Mouse (Mus musculus) limb, embryonic 12.5 days (tissue): ENCODE data around the gene Hmgcs2. TPM values are rescaled to one million over a fixed set of nuclear protein-coding genes. Genes with fewer than 3 reads are reported as not detected.
A peak's percentile ranks its signal among the peaks of the same experiment; 100 is the strongest.
"Not testable (repeated sequence)": the region's sequence is repeated elsewhere in the genome, so short reads cannot be mapped to it uniquely, and the experiment has no call there.

ENCODE experiments used
- ATAC-seq: fragments of 200-750 bp; cut with Nextera tagmentation; 2 replicates; pipeline ENCODE4 v1.8.0; 2017; ENCODE audit warnings: low read depth, moderate TSS enrichment; ENCODE audit not compliant: insufficient number of reproducible peaks, insufficient read depth, low FRiP score, low TSS enrichment
- H3K27ac ChIP-seq: fragments of 300-500 bp; sonication (generic); 2 replicates; pipeline ENCODE4 v1.5.1; 2016; ENCODE audit warnings: mild to moderate bottlenecking, moderate library complexity
- H3K27me3 ChIP-seq: fragments of 300-500 bp; sonication (generic); 2 replicates; pipeline ENCODE4 v1.6.1; 2016; ENCODE audit warnings: mild to moderate bottlenecking, moderate library complexity
- H3K36me3 ChIP-seq: fragments of 300-500 bp; sonication (generic); 2 replicates; pipeline ENCODE4 v1.6.1; 2016; ENCODE audit warnings: mild to moderate bottlenecking, moderate library complexity
- H3K4me1 ChIP-seq: fragments of 300-500 bp; sonication (generic); replicated peaks from 2 replicates; pipeline ENCODE4 v1.6.1; 2016
- H3K4me2 ChIP-seq: fragments of 300-500 bp; sonication (generic); 2 replicates; pipeline ENCODE4 v1.6.1; 2016; ENCODE audit warnings: mild to moderate bottlenecking, moderate library complexity
- H3K4me3 ChIP-seq: fragments of 300-500 bp; sonication (generic); replicated peaks from 2 replicates; pipeline ENCODE4 v1.5.1; 2016; ENCODE audit warnings: mild to moderate bottlenecking
- H3K9ac ChIP-seq: fragments of 300-500 bp; sonication (generic); replicated peaks from 2 replicates; pipeline ENCODE4 v1.6.1; 2016; ENCODE audit warnings: mild to moderate bottlenecking, moderate library complexity
- H3K9me3 ChIP-seq: fragments of 300-500 bp; sonication (generic); 2 replicates; pipeline ENCODE4 v1.6.1; 2016; ENCODE audit warnings: mild to moderate bottlenecking, moderate library complexity
- WGBS: fragments of 180-500 bp; shearing (Covaris S2); methylation state at CpG from one replicate; pipeline ENCODE4 v1.1.7; 2016; 5-methylcytosine and 5-hydroxymethylcytosine counted together
- polyA plus RNA-seq: library from polyadenylated mRNA; unstranded; fragments of >200 nt; fragmentation: Nextera tagmentation; extraction: Ambion mirVana; gene quantifications from 2 replicates; pipeline ENCODE4 v1.2.1, GENCODE M21; 2016

Gene Hmgcs2
- polyA plus RNA-seq, 1 experiment from 2014 or later: 2.9 TPM

DNA sequence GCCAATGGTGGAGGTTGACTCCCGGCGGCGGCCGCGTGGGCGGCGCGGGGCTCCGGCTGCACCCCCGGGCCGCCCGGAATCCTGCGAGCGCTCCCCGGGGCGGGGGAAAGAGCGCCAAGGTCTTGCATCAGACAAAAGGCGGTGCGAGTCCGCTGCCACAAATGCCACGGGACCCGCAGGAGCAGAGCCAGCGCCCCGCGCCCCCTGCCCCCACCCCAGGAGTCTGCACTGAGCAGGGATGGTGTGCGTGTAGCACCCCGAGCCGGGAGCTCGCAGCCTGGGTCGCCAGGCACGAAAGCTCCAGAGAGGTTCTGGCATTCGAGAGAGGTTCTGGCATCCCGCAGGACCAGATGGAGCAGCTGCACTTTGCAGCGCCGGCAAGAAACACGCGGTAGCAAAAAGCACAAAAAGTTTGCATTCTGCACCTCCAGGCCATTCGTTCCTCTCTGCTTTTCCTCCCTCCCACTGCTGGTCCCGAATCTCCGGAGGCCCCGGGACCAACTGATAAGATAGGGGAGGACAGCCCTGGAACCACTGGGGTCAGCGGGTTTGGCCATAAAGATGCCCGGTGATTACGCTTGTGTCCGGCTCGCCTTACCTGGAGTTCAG lies 59.0 kb downstream of the Hmgcs2 start:
- Histone ChIP-seq H3K27me3 (no peaks in the 10 kb centered on the region), H3K4me3 (peak overlapping the region; percentile 82), H3K9me3 (no peaks in the 10 kb centered on the region), H3K27ac (peak overlapping the region; percentile 93), H3K4me1 (peaks cover 39% of the 10 kb centered on the region), H3K36me3 (peaks cover 11% of the 10 kb centered on the region), H3K4me2 (peak overlapping the region; percentile 82), H3K9ac (peak overlapping the region; percentile 83)
- ATAC-seq: peak; percentile 67
- under 1% methylated on average over 46 of the region's 46 CpGs for WGBS

DNA sequence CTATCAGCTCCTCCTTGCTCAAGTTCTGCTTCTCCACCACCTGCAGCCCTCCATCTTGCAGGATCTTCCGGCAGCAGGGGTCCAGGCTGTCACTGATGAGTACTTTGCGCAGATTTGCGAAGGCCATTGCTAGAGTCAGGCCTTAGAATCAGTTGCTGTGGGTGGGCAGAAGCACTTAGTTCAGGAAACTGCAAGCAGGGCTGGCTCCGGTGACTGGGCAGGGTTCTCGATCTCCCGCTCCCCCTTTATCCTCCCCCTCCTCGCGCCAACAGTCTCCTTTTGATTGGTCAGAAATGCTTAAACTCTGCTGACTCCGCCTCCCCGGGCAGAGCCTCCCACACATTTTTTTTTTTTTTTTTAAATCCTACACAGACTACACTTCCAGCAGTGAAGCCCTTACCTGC lies 59.5 kb downstream of the Hmgcs2 start, which contains the start of gene Phgdh:
Gene Phgdh, minus strand, starts transcription at position 285 of the 404 bp plus-strand sequence.
- H3K4me3 ChIP-seq: peak within 1 kb of the TSS; percentile 82
- WGBS: 0% methylated on average over 10 of the region's 10 CpGs
- H3K27me3 ChIP-seq, H3K9me3 ChIP-seq, H3K36me3 ChIP-seq: not testable (repeated sequence)
- peak; percentile 84 for ATAC-seq
- peak within 1 kb of the TSS; percentile 93 for H3K27ac ChIP-seq
- peak within 1 kb of the TSS; percentile 82 for H3K4me2 ChIP-seq
- peak within 1 kb of the TSS; percentile 83 for H3K9ac ChIP-seq
- H3K4me1 ChIP-seq: peaks cover 39% of the 10 kb centered on the region

DNA sequence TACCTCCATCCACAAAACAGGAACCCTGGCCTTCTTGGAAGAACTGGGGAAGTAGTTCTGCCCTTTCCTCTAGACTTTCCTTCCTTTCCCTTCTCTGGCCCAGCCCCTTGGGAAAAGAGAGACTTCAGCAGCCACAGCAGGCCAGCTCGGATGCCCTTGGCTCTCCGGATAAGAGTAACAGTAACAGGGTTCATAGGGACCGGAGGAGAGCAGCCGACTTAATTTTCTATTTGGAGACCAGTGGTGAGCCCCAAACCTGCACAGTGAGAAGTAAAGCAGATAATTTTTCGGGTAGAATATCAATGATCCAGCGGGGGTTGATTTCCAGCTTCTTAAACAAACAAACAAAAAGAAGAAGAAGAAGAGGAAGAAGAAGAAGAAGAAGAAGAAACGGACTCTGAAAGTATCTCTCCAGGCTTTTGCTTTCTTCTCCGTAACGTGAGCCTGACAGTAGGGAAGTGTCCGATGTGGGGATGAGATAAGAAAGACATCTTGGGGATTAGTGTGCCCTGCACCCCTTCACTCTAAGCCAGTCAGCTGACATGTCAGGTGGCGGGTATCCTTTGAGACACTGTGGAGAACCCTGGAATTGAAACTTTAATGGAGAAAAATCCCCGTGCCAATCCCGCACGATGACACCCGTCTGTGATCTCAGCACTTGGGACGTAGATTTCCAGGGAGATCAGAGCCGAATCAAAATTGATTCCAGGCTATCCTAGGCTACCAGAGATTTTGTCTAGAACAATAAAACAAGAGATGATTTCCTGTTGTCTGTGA lies 60.8 kb downstream of the Hmgcs2 start:
- Histone ChIP-seq H3K9me3 (no peaks in the 10 kb centered on the region), H3K36me3 (no peaks in the 10 kb centered on the region), H3K9ac (no peak overlapping the region), H3K27me3 (no peaks in the 10 kb centered on the region), H3K4me1 (peaks cover 27% of the 10 kb centered on the region), H3K4me2 (no peak overlapping the region), H3K27ac (no peak overlapping the region), H3K4me3 (no peak overlapping the region)
- ATAC-seq: no peak
- 85% methylated on average over 17 of the region's 17 CpGs for WGBS

DNA sequence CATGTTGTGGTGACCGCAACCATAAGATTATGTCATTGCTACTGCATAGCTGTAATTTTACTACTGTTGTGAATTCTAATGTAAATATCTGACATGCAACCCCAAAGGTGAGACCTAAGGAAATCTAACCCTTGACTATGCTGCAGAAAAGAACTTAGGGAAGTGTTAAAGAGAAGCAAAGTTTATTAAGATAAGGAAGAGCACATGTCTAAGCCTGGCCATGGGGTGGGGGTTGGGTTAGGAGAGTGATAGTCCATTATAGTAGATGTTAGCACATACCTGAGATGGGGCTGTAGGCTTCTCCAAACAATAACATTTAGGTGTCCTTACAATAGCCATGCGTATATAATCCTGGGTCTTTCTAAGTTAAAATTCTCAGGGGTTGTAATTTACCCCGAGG lies 63.0 kb downstream of the Hmgcs2 start:
- H3K27me3 ChIP-seq: no peaks in the 10 kb centered on the region
- WGBS: 86% methylated on average over 3 of the region's 3 CpGs
- no peak overlapping the region for H3K9ac ChIP-seq
- H3K4me2 ChIP-seq: no peak overlapping the region
- no peaks in the 10 kb centered on the region for H3K36me3 ChIP-seq
- peaks cover 5% of the 10 kb centered on the region for H3K4me1 ChIP-seq
- no peaks in the 10 kb centered on the region for H3K9me3 ChIP-seq
- ATAC-seq: no peak
- H3K27ac ChIP-seq: no peak overlapping the region
- H3K4me3 ChIP-seq: no peak overlapping the region

DNA sequence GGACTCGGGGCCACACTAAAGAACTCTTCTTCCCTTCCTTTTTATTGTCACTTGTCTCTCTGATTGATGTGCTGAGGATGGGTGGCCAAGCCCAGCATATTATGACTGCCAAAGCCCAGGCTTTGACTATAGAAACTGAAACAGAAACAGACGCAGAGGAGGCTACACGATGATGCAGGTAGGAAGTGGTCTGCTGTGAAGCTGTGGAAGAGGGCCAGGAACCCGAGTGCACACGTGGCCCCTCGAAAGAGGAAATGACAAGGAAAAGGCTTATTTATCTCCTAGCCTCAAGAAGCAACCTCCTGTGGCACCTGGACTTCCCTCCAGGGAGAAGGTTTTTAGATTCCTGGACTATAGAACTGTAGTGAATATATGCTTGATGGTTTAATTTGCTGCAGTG lies 67.9 kb downstream of the Hmgcs2 start:
- WGBS: 81% methylated on average over 6 of the region's 6 CpGs
- ATAC-seq: no peak
- Histone ChIP-seq H3K4me1 (no peaks in the 10 kb centered on the region), H3K27me3 (no peaks in the 10 kb centered on the region), H3K4me2 (no peak overlapping the region), H3K4me3 (no peak overlapping the region), H3K9me3 (no peaks in the 10 kb centered on the region), H3K36me3 (no peaks in the 10 kb centered on the region), H3K27ac (no peak overlapping the region), H3K9ac (no peak overlapping the region)

DNA sequence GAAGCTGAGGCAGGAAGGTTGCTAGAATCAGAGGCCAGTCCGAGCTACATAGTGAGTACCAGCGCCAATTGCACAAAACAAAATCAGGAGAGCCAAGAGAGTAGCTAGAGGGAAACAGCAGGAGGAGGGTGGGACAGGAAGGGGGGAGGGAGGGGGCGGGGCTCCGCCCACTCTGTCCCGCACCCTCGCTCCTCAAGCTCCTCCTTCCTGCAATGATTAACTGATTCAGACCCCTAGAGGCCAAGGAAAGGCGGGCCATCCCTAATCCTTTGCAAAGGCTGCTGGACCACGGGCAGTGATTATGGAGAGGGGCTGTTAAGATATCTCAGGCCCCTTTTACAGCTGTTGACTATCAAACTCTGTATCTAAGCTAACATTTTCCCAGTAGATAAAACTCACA lies 68.5 kb downstream of the Hmgcs2 start:
- Histone ChIP-seq H3K4me1 (no peaks in the 10 kb centered on the region), H3K4me3 (no peak overlapping the region), H3K9me3 (no peaks in the 10 kb centered on the region), H3K9ac (no peak overlapping the region), H3K36me3 (no peaks in the 10 kb centered on the region), H3K27me3 (no peaks in the 10 kb centered on the region), H3K27ac (no peak overlapping the region), H3K4me2 (no peak overlapping the region)
- no peak for ATAC-seq
- 21% methylated on average over 8 of the region's 8 CpGs for WGBS

DNA sequence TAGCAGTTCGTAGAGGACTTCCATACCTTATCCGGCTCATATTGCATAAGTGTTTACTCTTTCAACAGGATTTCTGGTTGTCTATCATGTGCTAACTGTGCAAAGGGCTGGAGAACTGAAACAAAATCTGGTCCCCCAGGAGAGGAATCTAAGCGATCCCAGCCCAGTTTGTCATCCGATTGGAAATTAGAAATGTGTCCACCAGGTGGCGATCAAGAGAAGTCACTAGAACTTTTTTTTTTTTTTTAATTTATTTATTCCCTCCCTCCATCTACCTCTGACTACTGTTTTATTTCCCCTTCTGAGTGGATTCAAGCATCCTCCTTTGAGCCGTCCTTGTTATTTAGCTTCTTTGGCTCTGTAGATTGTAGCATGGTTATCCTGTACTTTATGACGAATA lies 73.7 kb downstream of the Hmgcs2 start:
- H3K4me3 ChIP-seq: no peak overlapping the region
- no peak for ATAC-seq
- H3K4me2 ChIP-seq: no peak overlapping the region
- H3K4me1 ChIP-seq: no peaks in the 10 kb centered on the region; the same call in 1 of the 2 replicates
- no peak overlapping the region for H3K9ac ChIP-seq
- H3K27me3 ChIP-seq: no peaks in the 10 kb centered on the region
- WGBS: 36% methylated on average over 7 of the region's 7 CpGs
- H3K9me3 ChIP-seq: no peaks in the 10 kb centered on the region
- no peaks in the 10 kb centered on the region for H3K36me3 ChIP-seq
- H3K27ac ChIP-seq: no peak overlapping the region

DNA sequence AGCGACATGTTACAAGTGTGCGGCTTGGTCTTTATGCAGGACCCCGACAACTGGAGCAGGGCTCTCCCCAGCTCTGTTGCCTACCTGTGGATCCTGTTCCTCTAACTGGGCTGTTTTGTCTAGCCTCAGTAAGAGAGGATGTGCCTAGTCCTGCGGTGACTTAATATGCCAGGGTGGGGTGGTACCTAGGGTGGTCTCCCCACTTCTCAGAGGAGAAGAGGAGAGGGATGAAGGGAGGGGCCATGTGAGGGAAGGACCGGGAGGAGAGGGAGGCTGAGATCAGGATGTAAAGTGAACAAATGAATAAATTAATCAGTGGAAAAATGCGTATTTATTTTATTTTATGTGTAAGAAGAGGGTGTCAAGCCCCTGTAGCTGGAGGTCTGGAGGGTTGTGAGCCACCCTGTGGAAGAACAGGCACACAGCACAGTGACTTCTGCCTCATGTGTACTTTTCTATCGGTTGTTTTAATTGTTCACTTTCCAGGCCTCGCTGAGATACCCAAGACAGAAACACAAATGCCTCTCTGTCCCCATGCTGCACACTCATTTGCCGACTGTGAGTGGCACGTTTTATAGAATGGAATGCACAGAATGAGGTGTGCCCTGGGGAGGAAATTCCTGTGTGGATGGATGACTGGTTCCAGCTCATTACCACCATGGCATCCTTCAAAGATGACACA lies 75.2 kb downstream of the Hmgcs2 start:
- no peaks in the 10 kb centered on the region for H3K9me3 ChIP-seq
- H3K9ac ChIP-seq: no peak overlapping the region
- no peak overlapping the region for H3K4me3 ChIP-seq
- no peak overlapping the region for H3K4me2 ChIP-seq
- H3K27ac ChIP-seq: 0 out of 2 replicates have a peak overlapping the region, but pooled peaks have one; percentile 2
- WGBS: 66% methylated on average over 10 of the region's 10 CpGs
- ATAC-seq: no peak
- H3K27me3 ChIP-seq: no peaks in the 10 kb centered on the region
- H3K4me1 ChIP-seq: no peaks in the 10 kb centered on the region; the same call in 1 of the 2 replicates
- H3K36me3 ChIP-seq: no peaks in the 10 kb centered on the region

DNA sequence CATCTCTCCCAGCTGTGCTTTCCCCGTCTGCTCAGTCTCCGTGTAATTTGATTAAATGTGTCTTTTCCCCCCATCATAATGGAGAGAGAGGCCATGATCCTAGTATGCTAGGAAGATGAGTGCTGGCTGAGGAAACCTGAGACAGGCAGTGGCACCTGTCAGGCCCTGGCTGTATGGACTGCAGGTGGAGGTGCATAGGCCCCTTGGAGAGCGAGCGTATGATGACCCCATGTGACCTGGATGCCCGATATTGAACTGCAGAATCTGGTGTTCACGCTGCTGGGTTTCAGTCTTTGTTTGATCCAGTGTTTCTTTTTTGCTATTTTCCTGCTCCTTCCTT lies 75.8 kb downstream of the Hmgcs2 start:
- H3K9me3 ChIP-seq: no peaks in the 10 kb centered on the region
- H3K36me3 ChIP-seq: no peaks in the 10 kb centered on the region
- H3K27me3 ChIP-seq: no peaks in the 10 kb centered on the region
- H3K4me1 ChIP-seq: no peaks in the 10 kb centered on the region; the same call in 1 of the 2 replicates
- 77% methylated on average over 6 of the region's 6 CpGs for WGBS
- H3K9ac ChIP-seq: no peak overlapping the region
- ATAC-seq: no peak
- no peak overlapping the region for H3K4me2 ChIP-seq
- H3K4me3 ChIP-seq: no peak overlapping the region
- no peak overlapping the region for H3K27ac ChIP-seq

DNA sequence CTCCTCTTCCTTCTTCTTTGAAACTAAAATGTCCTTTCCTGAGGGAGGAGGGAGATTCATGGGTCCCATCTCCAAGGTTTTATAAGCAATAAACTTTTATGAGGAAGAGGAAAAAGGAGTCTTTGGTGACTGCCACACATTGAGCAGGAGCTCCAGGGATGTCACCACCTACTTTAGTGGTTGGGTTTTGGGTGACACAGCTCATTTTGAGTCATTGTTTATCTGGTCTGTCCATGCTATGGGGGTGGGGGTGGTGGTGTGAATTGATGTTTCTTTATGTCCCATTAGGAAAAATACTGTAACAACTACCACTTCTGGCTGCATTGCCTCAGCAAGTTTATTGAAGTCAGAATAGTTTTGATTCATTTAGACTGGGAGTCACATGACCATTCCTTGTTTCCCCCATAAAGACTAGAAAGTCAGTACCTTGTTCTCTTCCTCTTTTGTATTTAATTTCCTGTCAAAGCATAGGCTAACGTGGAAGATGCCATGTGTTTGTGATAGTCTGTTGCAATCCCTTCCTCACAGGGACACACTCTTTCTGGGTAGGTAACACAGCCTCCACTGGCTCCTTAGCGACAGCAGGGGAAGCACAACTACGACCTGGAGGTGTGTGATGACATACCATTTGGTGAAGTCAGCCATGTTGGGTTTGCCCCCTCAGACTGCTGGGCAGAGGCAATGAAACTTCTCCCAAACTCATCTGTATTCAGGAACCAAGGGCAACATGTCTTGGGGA lies 76.6 kb downstream of the Hmgcs2 start:
- Histone ChIP-seq H3K9me3 (no peaks in the 10 kb centered on the region), H3K36me3 (no peaks in the 10 kb centered on the region), H3K9ac (no peak overlapping the region), H3K4me3 (no peak overlapping the region), H3K27me3 (no peaks in the 10 kb centered on the region), H3K4me2 (no peak overlapping the region), H3K4me1 (no peaks in the 10 kb centered on the region; the same call in 1 of the 2 replicates), H3K27ac (no peak overlapping the region)
- WGBS: 58% methylated on average over 3 of the region's 3 CpGs
- no peak for ATAC-seq
